Mouse (Mus musculus) olfactory bulb, adult 2 months (tissue): ENCODE data around the gene Trim67.

ENCODE experiments used
- CTCF ChIP-seq: fragments of 200-500 bp; IDR thresholded peaks from 2 replicates; pipeline ENCODE4 v1.5.1; 2012; ENCODE audit warnings: low read depth, mild to moderate bottlenecking, low read length, moderate library complexity; ENCODE audit not compliant: insufficient read depth
- POLR2A ChIP-seq: fragments of 200-500 bp; IDR thresholded peaks from 2 replicates; pipeline ENCODE4 v1.6.1; 2012; ENCODE audit warnings: mild to moderate bottlenecking, low read depth, low read length, moderate library complexity; ENCODE audit not compliant: insufficient read depth

DNA sequence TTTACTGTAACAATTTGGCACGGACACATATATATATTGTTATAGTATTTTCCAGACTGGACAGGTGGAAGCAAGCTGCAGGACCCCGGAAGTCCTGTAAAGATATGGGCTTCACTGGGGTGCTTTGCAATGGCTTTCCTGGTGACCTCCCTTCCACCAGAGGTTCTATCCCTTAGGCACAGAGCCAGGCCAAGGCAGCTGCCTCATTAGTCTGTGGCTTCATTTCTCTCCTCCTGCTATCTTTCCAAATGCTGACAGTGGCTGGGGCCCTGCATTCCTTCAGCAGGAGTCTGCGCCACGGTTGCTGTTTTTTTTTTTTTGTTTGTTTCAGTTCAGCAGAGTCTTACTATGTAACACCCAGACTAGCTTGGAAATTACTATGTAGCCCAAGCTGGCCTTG lies 1.1 kb upstream of the Trim67 start:
- TF ChIP-seq CTCF (no peak), POLR2A (no peak)
